Comparison of ENCODE assay signal across 12 mouse cellular contexts in genomic region chr10:122639879-122640278, GRCm38 (mm10).
"Had no signal": no experiment of that assay in that cellular context is flagged by ENCODE, and none has a peak within 500 bp of the region (broad histone marks: within the 10 kb centered on the region; RNA-seq: fewer than 3 reads in every experiment).

No protein-coding gene starts in this region.

- H3K36me3 ChIP-seq: hindbrain, embryonic 15.5 days; limb, embryonic 12.5 days; lung, embryonic 15.5 days; midbrain, embryonic 13.5 days; neural tube, embryonic 15.5 days had no signal

- H3K4me1 ChIP-seq: hindbrain, embryonic 15.5 days; limb, embryonic 12.5 days; lung, embryonic 15.5 days; midbrain, embryonic 13.5 days; neural tube, embryonic 15.5 days had no signal

- DNase-seq: layer of hippocampus, adult 9-11 months; layer of hippocampus, postnatal 36 days; thymus, postnatal 4 days had no signal

- H3K9ac ChIP-seq: hindbrain, embryonic 15.5 days; limb, embryonic 12.5 days; liver, embryonic 14.5 days; lung, embryonic 15.5 days; midbrain, embryonic 13.5 days; neural tube, embryonic 15.5 days had no signal

- H3K27me3 ChIP-seq: hindbrain, embryonic 15.5 days; limb, embryonic 12.5 days; lung, embryonic 15.5 days; midbrain, embryonic 13.5 days; neural tube, embryonic 15.5 days had no signal

- H3K9me3 ChIP-seq: hindbrain, embryonic 15.5 days; limb, embryonic 12.5 days; lung, embryonic 15.5 days; midbrain, embryonic 13.5 days; neural tube, embryonic 15.5 days had no signal

- ATAC-seq: inflammation-experienced regulatory T-cells, adult 6 months; intestine, postnatal 0 days; midbrain, embryonic 13.5 days had no signal

- H3K4me3 ChIP-seq: hindbrain, embryonic 15.5 days; limb, embryonic 12.5 days; lung, embryonic 15.5 days; midbrain, embryonic 13.5 days; neural tube, embryonic 15.5 days had no signal

- H3K4me2 ChIP-seq: hindbrain, embryonic 15.5 days; limb, embryonic 12.5 days; lung, embryonic 15.5 days; midbrain, embryonic 13.5 days; neural tube, embryonic 15.5 days had no signal

- H3K27ac ChIP-seq: hindbrain, embryonic 15.5 days; limb, embryonic 12.5 days; liver, embryonic 14.5 days; lung, embryonic 15.5 days; midbrain, embryonic 13.5 days; neural tube, embryonic 15.5 days; stomach, postnatal 0 days had no signal
